Mouse (Mus musculus): Measurements from ENCODE around the gene Syne4.

DNA sequence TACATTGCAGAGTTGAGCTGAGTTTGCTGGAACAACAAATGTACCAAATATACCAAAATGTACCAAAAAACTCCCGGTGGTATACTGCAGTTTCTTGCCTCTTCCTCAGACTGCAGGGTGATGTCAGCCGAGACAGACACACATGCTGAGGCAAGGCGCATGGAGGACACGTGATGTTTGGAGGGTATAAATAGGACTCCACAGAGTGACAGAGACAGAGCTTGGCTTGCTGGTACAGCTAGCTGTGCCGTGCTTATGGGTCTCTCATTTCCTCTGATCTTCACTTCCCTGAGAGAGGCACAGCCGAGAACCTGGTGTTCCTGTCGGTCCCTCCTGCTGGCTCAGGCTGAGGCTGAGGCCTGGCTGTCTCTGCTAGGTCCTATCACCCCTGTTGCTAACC lies 31.9 kb upstream of the Syne4 start:
- TF ChIP-seq GATA1 (IDR thresholded peaks at IDR 0.05; ENCODE audit: low read length) (no peak), TAL1 (IDR thresholded peaks at IDR 0.05; ENCODE audit: low read length) (no peak)
